Mouse (Mus musculus) MEL (cell line): ENCODE measurements around the gene Edar.

Experiments used
- BHLHE40 ChIP-seq: IDR thresholded peaks from 2 replicates; pipeline ENCODE4 v1.6.1; 2012; ENCODE audit warnings: low read depth, mild to moderate bottlenecking, inconsistent platforms, low read length, improper control_type of control experiment, borderline replicate concordance
- CTCF ChIP-seq, 3 experiments: IDR thresholded peaks in 2 of 3; conservative IDR thresholded peaks in 1 of 3; 2 replicates each; pipeline ENCODE4 v1.5.1; 2011 to 2012; ENCODE audit warnings: low read length in 3 of 3, low read depth in 2 of 3, mild to moderate bottlenecking in 2 of 3, improper control_type of control experiment in 1 of 3, inconsistent platforms in 1 of 3, mixed read lengths in 1 of 3, moderate library complexity in 1 of 3; ENCODE audit not compliant: control insufficient read depth in 1 of 3, insufficient read depth in 1 of 3, poor library complexity in 1 of 3, severe bottlenecking in 1 of 3
- GATA1 ChIP-seq: IDR thresholded peaks from 2 replicates; pipeline ENCODE4 v1.6.1; 2011; ENCODE audit warnings: low read depth, low read length, improper control_type of control experiment
- MAX ChIP-seq: IDR thresholded peaks from 2 replicates; pipeline ENCODE4 v1.6.1; 2011; ENCODE audit warnings: low read length, improper control_type of control experiment
- MYC ChIP-seq: IDR thresholded peaks from 2 replicates; pipeline ENCODE4 v1.6.1; 2011; ENCODE audit warnings: low read depth, mild to moderate bottlenecking, low read length, improper control_type of control experiment, moderate library complexity
- POLR2A ChIP-seq, 2 experiments: IDR thresholded peaks; 2 replicates each; pipeline ENCODE4 v1.6.1; 2011 to 2012; ENCODE audit warnings: low read length in 2 of 2, mild to moderate bottlenecking in 2 of 2, control low read depth in 1 of 2, improper control_type of control experiment in 1 of 2, low read depth in 1 of 2, moderate library complexity in 1 of 2; ENCODE audit not compliant: control insufficient read depth in 1 of 2, insufficient read depth in 1 of 2, poor library complexity in 1 of 2
- POLR2AphosphoS2 ChIP-seq: IDR thresholded peaks from 2 replicates; pipeline ENCODE4 v1.6.1; 2011; ENCODE audit warnings: low read length, improper control_type of control experiment
- TAL1 ChIP-seq: IDR thresholded peaks from 2 replicates; pipeline ENCODE4 v1.6.1; 2012; ENCODE audit warnings: mild to moderate bottlenecking, inconsistent platforms, low read length, moderate library complexity, mixed read lengths

DNA sequence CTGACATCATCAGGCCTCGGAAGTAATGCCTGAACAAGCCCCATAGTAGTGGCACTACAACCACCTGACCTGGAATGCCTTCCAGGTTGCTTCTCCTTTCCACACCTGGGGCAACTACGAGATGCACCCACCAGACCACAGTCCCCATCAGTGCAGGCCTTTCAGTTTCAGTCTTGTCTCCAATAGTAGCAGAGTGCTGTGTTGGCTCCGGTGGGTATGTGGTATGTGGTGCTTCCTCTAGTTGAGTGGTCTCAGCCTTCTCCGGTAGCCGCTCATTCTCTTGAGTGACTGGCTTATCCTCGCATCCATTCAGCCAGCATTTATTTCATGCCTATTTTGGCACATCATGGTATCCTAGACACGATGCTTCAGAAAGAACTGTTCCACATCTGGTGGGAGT lies 37.8 kb upstream of the Edar start:
- TF ChIP-seq CTCF (IDR thresholded peaks at IDR 0.05 in 2 of 3, conservative IDR thresholded peaks at IDR 0.05 in 1 of 3; ENCODE audit: control insufficient read depth in 1 of 3, insufficient read depth in 1 of 3, low read depth in 2 of 3, low read length in 3 of 3, poor library complexity in 1 of 3, severe bottlenecking in 1 of 3), result no peak
- no peak for TF ChIP-seq GATA1
- no peak for TF ChIP-seq BHLHE40
- TF ChIP-seq MAX, result no peak
- no peak for TF ChIP-seq POLR2AphosphoS2
- TF ChIP-seq POLR2A (IDR thresholded peaks at IDR 0.05; ENCODE audit: control insufficient read depth in 1 of 2, insufficient read depth in 1 of 2, low read depth in 1 of 2, low read length in 2 of 2, poor library complexity in 1 of 2), result no peak
- TF ChIP-seq MYC, result no peak
- TF ChIP-seq TAL1, result no peak
